Mouse (Mus musculus) kidney, adult 2 months (tissue): Measurements from ENCODE around the gene Ldhd. TPM values are rescaled to one million over a fixed set of nuclear protein-coding genes. Genes with fewer than 3 reads are reported as not detected.

Experiments used
- DNase-seq: peaks from one replicate; pipeline ENCODE4 v3.0.0; 2021
- H3K27ac ChIP-seq: fragments of 200-500 bp; 2 replicates; pipeline ENCODE4 v1.5.1; 2012; ENCODE audit warnings: low read depth, low read length, control low read depth, inconsistent platforms; ENCODE audit not compliant: insufficient read depth
- H3K27me3 ChIP-seq: fragments of 200-500 bp; replicated peaks from 2 replicates; pipeline ENCODE4 v1.6.1; 2012; ENCODE audit warnings: mild to moderate bottlenecking, moderate library complexity, low read length, inconsistent platforms; ENCODE audit not compliant: control insufficient read depth, insufficient read depth
- H3K36me3 ChIP-seq: fragments of 200-500 bp; 2 replicates; pipeline ENCODE4 v1.6.1; 2012; ENCODE audit warnings: mild to moderate bottlenecking, moderate library complexity, low read length, inconsistent platforms; ENCODE audit not compliant: control insufficient read depth, insufficient read depth
- H3K4me1 ChIP-seq: fragments of 200-500 bp; 2 replicates; pipeline ENCODE4 v1.6.1; 2011; ENCODE audit warnings: low read length; ENCODE audit not compliant: control insufficient read depth, insufficient read depth
- H3K4me3 ChIP-seq: fragments of 200-500 bp; 2 replicates; pipeline ENCODE4 v1.5.1; 2011; ENCODE audit warnings: mild to moderate bottlenecking, low read depth, low read length, control low read depth; ENCODE audit not compliant: insufficient read depth
- CTCF ChIP-seq: fragments of 200-500 bp; conservative IDR thresholded peaks from 2 replicates; pipeline ENCODE4 v1.5.1; 2011; ENCODE audit warnings: low read depth, mild to moderate bottlenecking, control low read depth, low read length, moderate library complexity, mixed read lengths; ENCODE audit not compliant: insufficient read depth, insufficient read length
- POLR2A ChIP-seq: fragments of 200-500 bp; IDR thresholded peaks from one replicate; pipeline ENCODE4 v1.6.1; 2011; ENCODE audit warnings: low read depth, low read length, control low read depth
- WGBS: fragments of 180-500 bp; shearing (Covaris S2); methylation state at CpG from one replicate; pipeline ENCODE4 v1.1.7; 2018; 5-methylcytosine and 5-hydroxymethylcytosine counted together
- polyA plus RNA-seq: library from polyadenylated mRNA; depleted of rRNA; stranded (reverse); fragments of >200 nt; gene quantifications from 2 replicates; pipeline ENCODE4 v1.2.3, GENCODE M21; 2012

The Ldhd gene
- polyA plus RNA-seq, 1 experiment, result 336 TPM

DNA sequence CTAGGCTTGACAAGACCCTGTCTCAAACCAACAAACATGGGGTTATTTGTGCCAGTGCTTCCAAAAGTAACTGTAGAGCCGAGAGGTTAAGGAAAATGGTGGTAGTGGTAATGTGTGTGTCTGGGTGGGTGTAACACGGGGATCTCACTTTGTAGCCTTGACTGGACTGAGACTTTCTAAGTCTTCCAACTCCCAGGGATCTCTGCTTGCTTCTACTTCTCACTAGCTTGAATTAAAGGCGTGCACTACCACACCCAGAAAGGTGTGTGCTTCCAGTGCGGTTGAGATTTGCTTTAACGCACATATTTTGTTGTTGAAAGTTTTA lies 12.7 kb upstream of the Ldhd start:
- no peaks in the 10 kb centered on the region for H3K36me3 ChIP-seq
- H3K27ac ChIP-seq, result peak overlapping the region; percentile 82
- no peak for DNase-seq
- H3K4me3 ChIP-seq, result peak overlapping the region; percentile 75
- no peak for TF ChIP-seq CTCF
- TF ChIP-seq POLR2A, result no peak
- H3K4me1 ChIP-seq, result peaks cover 6% of the 10 kb centered on the region; the same call in 1 of the 2 replicates
- no peaks in the 10 kb centered on the region for H3K27me3 ChIP-seq
- WGBS, result 4% methylated on average over 5 of the region's 5 CpGs

GRCm38 (mm10) chr8:111642496-111642895 lies 12.3 kb upstream of the Ldhd start:
- Histone ChIP-seq H3K27ac (peak overlapping the region; percentile 82), H3K36me3 (no peaks in the 10 kb centered on the region), H3K4me3 (peak overlapping the region; percentile 75), H3K4me1 (peaks cover 6% of the 10 kb centered on the region; the same call in 1 of the 2 replicates), H3K27me3 (no peaks in the 10 kb centered on the region)
- 13% methylated on average over 5 of the region's 5 CpGs for WGBS
- no peak for TF ChIP-seq CTCF
- no peak for TF ChIP-seq POLR2A
- peak; percentile 48 for DNase-seq

- DNase-seq, result no peak
- Histone ChIP-seq H3K4me3 (no peak overlapping the region), H3K4me1 (peaks cover 6% of the 10 kb centered on the region; the same call in 1 of the 2 replicates), H3K36me3 (no peaks in the 10 kb centered on the region), H3K27me3 (no peaks in the 10 kb centered on the region), H3K27ac (no peak overlapping the region)
- WGBS, result 98% methylated on average over 2 of the region's 2 CpGs
- TF ChIP-seq CTCF (no peak), POLR2A (no peak)
These were observed 10.9 kb upstream of the Ldhd start for GRCm38 (mm10) chr8:111641064-111641463.

DNA sequence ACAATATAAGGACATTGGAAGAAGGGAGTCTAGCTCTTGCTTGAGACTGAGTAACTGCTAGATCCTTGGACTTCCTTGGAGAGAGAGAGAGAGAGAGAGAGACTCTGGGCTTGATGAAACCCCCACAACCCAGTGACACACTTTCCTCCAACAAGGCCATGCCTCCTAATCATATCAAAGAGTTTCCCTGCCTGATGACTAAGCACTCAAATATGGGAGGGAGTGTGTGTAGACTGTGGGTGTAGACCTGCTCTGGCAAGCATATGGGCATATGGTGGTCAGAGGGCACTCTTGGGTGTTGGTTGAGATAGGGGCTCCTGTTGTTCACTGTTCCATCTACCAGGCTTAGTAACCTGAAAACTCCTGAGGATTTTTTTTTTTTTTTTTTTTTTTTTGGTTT lies 7.9 kb upstream of the Ldhd start:
- no peak overlapping the region for H3K27ac ChIP-seq
- no peak overlapping the region for H3K4me3 ChIP-seq
- DNase-seq, result no peak
- H3K4me1 ChIP-seq, result peaks cover 6% of the 10 kb centered on the region; the same call in 1 of the 2 replicates
- H3K36me3 ChIP-seq, result no peaks in the 10 kb centered on the region
- TF ChIP-seq CTCF, result no peak
- no peak for TF ChIP-seq POLR2A
- H3K27me3 ChIP-seq, result no peaks in the 10 kb centered on the region

DNA sequence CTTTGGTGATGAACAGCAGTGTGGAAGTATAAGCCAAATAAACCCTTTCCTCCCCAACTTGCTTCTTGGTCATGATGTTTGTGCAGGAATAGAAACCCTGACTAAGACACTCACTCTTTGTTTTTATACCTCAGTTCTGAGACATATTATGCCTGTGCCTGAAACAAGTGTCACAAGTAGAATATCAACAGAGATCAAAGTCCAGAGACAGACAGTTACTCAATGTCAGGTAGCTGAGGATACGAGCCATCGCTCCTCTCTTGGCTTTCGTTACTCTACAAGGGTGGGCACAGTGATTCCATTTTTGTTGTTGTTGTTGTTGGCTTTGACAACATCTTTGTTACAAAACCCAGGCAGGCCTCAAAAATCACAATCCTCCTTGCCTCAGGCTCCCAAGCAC lies 2.8 kb upstream of the Ldhd start:
- H3K4me1 ChIP-seq, result peaks cover 7% of the 10 kb centered on the region
- peak; percentile 58 for DNase-seq
- WGBS, result 64% methylated on average over 3 of the region's 3 CpGs
- TF ChIP-seq CTCF (no peak), POLR2A (no peak)
- peak overlapping the region; percentile 4; the same call in 1 of the 2 replicates for H3K27ac ChIP-seq
- H3K27me3 ChIP-seq, result no peaks in the 10 kb centered on the region
- no peak overlapping the region for H3K4me3 ChIP-seq
- no peaks in the 10 kb centered on the region for H3K36me3 ChIP-seq

GRCm38 (mm10) chr8:111631589-111631988 lies 1.4 kb upstream of the Ldhd start:
- TF ChIP-seq CTCF (no peak), POLR2A (no peak)
- no peak overlapping the region for H3K27ac ChIP-seq
- peaks cover 7% of the 10 kb centered on the region for H3K4me1 ChIP-seq
- no peaks in the 10 kb centered on the region for H3K36me3 ChIP-seq
- H3K27me3 ChIP-seq, result no peaks in the 10 kb centered on the region
- WGBS, result 86% methylated on average over 8 of the region's 8 CpGs
- H3K4me3 ChIP-seq, result no peak overlapping the region
- no peak for DNase-seq

DNA sequence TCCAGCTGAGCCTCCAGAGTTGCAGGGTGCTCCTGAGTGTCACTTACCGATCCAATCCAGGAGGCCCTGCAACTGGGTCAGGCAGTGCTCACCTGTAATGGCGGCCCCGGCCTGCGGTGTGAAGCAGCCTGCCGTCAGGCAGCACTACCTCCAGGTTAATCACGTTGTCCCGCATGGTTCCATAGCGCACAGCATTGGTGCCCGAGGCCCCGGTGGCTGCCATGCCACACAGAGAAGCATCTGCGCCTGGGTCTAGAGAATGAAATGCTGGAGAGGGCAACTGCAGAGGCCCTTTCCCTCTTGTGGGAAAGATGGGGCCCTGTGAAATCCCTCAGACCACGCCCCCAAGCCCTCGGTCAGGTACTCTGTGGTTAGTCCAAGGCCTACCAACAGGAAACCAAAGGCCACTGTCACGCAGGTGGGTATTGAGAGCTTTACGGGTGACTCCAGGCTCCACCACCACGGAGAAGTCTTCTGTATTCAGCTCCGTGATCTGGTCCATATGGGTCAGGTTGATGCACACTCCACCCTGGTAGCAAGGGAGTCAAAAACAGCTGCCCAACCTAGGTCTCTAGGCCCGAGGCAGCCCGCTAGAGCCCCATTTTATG lies 1.2 kb downstream of the Ldhd start:
- H3K4me1 ChIP-seq, result peaks cover 23% of the 10 kb centered on the region
- H3K4me3 ChIP-seq, result peak overlapping the region; percentile 80
- no peaks in the 10 kb centered on the region for H3K36me3 ChIP-seq
- no peak for DNase-seq
- TF ChIP-seq POLR2A (no peak), CTCF (no peak)
- WGBS, result 86% methylated on average over 19 of the region's 19 CpGs
- 0 out of 2 replicates have a peak overlapping the region, but pooled peaks have one; percentile 72 for H3K27ac ChIP-seq
- no peaks in the 10 kb centered on the region for H3K27me3 ChIP-seq

DNA sequence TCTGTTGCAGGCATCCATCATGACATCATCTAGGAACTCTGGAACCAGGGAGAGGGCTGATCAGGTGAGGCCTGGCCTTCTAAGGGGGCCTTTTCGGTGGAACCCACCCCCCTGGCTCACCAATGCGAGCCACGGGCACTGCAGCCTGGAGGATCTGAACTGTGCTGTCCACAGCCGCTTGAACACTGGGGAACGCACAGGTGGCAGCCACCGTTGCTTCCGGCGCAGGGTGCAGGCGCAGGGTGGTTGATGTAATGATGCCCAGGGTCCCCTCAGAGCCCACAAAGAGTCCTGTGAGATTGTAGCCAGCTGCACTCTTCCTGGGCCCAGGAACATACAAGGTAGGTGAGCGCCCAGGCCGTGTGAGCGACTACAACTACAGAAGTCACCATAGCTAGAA lies 1.8 kb downstream of the Ldhd start:
- peaks cover 28% of the 10 kb centered on the region for H3K4me1 ChIP-seq
- H3K36me3 ChIP-seq, result no peaks in the 10 kb centered on the region
- H3K27me3 ChIP-seq, result no peaks in the 10 kb centered on the region
- WGBS, result 94% methylated on average over 12 of the region's 12 CpGs
- peak overlapping the region; percentile 10 for H3K27ac ChIP-seq
- TF ChIP-seq POLR2A, result no peak
- TF ChIP-seq CTCF, result no peak
- no peak for DNase-seq
- no peak overlapping the region for H3K4me3 ChIP-seq
